Mouse (Mus musculus) CH12F3 (cell line): ENCODE data around the gene Crlf2.

Experiments used
- in situ Hi-C: fragments of 300-500 bp; cut with MboI; formaldehyde crosslinking; loops from 2 replicates; pipeline ENCODE4 v1.14.3; 2020; ENCODE audit warnings: low sequenced_read_pairs

Gene Crlf2

DNA sequence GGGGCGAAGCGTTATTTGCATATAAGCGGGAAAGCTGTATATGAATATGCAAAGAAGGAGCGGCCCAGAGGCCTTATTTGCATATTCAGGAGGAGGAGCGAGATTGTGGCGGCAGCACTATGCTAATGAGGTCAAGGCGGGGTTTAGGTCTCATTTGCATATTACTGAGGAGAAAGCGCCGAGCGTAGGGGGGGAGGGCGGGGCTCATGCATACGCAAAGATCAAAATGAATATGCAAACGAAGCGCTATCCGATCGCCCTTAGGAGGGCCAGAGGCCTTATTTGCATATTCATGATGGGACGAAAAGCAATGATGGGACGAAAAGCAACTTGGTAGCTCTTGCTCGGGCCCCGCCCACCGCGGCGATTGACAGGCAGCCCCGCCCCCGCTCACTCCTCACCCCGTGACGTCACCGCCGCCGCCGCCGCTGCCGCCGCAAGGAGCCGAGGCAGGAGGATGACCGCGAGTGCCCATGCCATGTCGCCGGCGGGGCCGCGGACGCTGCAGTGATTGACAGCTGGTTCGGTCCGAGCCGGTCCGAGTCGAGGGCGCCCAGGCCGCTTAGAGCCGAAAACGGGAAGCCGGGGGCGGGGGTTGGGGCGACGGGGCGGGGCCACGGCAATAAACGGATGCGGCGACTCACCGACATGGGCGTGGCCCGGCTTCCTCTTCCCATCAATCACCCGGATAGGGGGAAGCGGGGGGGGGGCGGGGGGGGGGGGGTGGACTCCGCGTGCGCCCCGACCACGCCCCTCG, at the start of gene Crlf2:
TSS of gene Crlf2 (minus strand) at position 590 of the 757 bp plus-strand sequence.
- in situ Hi-C loops: no loop called here

DNA sequence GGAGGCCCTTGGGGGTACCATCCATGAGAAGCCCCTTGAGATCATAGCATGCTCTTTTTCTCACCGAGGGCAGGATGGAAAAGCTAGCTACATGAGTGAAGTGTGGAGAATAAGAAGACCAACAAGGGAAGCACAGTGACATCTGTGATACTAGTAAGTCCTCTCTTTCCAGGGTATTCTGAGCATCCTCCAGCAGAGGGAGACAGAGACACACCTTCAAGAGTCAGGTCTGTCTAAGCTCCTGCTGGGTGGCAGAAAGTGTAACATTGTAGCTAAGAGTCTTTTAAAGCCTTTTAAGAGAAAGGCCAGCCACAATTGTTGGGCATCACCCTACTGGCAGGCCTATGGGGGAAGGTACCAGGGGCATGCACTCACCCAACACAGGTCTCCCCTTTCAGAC, 43.8 kb upstream of the Crlf2 start:
- in situ Hi-C loops: no loop called here

DNA sequence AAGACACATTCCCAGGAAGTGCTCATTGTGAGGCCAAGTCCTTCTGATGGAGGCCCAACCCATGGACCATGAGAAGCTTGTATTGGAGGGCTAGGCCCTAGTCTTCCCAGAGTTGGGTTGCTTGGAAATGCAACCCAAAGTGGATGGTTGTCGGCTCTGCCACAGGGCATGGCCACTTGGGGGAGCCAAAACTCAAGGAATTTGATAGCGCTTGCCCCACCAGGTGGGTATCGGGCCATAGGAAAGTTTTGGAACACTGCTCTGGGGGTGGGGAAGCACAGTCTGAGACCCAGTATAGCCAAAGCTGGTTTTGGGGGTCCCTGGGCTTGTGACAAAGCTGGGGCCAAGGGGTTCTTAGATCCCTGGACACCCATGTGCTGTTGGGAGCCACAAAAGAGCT, 42.3 kb upstream of the Crlf2 start:
- in situ Hi-C loops: no loop called here

DNA sequence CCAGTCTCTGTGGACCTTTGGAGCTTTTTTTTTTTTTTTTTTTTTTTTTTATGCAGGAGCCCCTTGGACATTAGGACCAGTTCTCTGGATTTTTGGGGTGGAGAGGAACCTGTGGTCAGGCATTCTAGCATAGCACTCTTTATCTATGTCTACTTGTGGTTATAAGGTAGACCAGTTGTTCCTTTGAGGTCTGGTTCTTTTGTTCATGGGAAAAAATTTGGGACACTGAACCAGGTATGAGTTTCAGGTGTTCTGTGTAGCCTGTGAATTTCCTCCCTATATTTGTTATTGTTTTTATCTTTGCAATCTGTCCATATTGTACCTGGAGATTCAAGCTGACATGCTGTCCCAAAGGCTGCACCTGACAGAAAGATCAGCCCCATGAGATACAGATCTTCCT, 40.1 kb upstream of the Crlf2 start:
- in situ Hi-C loops: loop anchor here (10.0 kb wide), 1 partner anchor 94 kb away; no protein-coding TSS in a partner anchor

DNA sequence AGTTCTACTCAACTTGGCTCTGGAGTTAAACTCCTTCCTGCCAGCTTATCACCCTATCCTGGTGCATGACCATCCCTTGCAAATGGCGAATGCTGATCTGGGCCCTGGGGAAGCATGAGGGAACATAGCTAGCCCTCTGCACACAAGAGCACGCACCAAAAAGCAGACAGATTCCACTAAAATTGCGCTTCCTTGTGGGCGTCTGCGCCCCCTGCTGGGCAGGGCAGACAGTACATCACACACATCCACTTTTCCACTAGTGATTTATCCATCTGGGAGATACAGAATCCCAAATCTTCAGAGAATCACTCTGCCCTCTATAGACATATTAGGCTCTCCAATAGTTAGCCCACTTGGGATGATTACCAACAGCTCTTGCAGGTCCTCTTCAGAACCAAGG, 37.9 kb upstream of the Crlf2 start:
- in situ Hi-C loops: loop anchor here (10.0 kb wide), 1 partner anchor 92 kb away; no protein-coding TSS in a partner anchor

DNA sequence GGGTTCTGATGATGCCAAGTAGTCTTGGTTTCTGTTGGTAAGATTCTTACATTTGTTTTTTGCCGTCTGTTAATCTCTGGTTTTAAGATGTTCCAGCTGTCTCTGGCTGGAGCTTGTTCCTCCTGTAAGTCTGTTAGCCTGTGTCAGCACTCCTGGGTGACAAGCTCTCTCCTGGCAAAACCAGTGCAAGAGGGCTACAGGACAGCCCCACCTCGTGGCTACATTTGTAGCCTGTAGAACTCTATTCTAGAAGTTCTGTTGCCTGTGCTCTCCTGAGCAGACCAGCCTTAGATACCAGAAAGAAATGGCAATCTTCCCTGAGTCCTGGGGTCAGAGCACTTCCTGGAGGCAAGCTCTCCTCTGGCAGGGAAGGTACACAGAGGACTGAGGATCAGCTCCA, 4.0 kb upstream of the Crlf2 start:
- in situ Hi-C loops: no loop called here

DNA sequence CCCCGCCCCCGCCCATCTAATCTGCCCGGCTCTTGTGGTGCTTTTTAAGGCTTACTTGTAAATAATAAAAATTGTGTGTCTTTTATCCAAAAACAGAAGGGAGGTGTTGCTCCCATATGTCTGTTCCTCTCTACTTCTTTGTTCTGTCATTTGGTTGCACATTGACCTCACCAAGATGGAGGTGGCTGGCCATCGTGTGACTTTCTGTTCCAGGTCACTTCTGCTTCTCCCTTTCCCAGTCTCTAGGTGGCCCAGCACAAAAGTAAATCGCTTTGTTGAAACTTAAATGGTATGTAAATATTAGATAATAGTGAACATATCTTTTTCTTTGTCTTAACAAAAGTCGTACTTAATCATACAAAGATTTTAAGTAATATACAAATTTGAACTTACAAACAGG, 398 bp upstream of the Crlf2 start:
- in situ Hi-C loops: no loop called here

DNA sequence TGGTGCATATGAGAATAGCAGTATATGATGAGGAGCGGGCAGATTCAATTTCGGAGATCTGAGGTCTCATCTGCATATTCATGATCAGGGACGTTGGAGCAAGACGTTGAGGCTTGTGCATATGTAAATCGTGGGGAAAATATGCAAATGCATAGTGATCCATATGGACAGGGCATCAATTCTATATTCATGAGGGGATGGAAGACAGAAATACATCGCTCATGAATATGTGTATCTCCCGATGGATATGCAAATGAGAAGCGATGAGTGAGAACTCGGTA, 730 bp downstream of the Crlf2 start:
- in situ Hi-C loops: no loop called here

DNA sequence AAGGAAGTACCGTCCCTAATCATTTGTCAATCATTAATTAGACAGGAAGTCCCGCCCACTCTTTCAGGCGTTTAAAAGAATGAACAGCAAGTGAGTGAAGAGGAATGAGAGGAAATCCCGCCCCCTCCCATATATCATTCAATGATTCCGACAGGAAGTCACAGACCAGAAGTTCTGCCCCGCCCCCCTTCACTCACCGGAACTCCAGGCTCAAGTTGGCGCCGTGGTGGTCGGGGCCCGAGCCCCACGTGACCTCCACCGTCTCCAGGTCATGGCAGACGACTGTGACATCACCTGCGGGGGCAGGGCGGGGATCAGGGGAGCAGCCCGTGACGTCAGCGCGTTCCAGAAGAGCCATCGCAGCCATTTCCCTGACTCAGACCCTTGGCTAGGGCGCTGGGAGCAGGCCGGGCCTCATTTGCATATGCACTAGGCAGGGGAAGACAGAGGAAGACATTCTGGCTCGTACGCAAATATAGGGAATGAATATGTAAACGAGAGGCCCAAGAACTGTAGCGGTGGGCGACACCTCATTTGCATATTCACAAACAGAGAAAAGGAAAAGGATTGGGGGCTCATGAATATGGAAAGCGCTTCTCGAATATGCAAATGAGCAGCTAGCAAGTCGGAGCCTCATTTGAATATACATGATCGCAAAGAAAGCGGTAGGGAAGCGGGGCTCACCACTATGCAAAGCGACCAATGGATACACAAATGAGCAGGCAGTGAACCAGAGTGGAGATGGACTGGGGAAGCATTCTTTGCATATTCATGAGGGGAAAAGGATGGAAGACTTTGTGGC, 1.3 kb downstream of the Crlf2 start:
- in situ Hi-C loops: no loop called here

DNA sequence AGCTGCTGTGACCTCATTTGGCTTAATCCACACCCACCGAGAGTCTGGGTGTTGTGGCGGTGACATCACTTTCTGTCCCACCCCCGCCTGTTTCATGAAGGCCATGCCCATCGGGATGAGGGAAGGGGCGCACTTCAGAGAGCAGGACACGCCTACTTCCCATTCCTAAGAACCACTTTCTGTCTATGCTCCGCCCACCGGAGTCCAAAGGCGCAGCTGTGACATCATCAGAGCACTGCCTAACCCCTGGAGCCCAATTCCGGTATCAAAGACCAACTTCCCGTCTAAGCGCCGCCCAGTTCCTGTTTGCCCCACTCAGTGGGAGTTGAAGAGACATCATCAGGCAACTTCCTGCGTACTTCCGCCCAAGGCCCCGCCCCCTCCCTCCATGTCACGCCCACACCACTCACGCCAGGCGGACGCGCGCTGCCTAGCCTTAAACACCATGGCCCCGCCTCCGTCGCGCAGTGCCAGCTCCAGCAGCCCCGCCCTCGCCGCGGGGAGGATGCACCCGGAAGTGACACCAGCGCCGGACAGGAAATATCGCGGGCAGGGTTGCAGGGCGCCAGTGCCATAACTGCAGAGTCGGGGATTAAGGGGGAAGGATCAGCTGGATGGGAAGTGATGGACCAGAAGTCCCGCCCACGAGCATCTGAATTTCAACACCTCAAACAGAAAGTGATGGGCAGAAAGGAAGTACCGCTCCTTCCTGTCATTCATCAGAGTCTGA, 2.0 kb downstream of the Crlf2 start:
- in situ Hi-C loops: no loop called here

DNA sequence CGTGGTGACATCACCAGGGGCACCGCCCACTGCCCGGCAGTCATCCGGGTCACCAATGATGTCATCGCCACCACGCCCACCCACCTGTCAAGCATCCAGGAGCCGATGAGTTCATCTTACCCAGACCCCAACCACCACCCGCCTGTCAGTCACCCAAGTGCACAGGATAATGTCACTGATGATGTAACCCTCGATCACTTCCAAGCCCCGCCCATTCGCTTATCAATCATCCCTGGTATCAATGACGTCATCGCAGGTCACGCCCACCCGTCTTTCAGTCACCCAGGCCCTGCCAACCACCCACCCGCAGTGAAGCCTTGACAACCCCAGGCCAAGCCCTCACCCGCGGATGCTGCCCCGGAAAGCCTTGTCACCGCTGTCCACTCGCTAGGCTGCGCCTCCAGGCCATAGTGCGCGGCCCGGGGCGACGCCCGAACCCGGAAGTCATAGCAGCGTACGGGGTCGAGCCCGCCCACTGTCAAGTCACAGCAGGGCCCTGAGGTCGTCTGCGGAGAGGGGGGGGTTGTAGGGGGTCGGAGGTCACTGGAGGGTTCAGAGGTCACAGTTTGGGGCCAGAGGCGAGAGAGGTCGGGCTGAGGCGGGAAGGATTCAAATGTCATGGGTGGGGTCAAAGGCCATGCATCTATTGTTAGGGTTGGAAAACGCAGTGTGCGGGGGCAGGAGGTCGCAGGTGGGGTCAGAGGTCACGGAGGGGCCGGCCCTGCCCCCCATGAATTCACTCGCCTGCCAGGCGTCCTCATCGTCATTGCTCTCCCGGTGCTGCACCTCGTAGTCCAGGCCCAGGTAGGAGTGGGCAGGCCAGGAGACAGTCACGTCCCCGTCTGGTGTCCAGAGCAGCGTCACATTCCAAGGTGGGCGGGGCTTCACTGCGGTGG, 2.9 kb downstream of the Crlf2 start:
- in situ Hi-C loops: no loop called here

DNA sequence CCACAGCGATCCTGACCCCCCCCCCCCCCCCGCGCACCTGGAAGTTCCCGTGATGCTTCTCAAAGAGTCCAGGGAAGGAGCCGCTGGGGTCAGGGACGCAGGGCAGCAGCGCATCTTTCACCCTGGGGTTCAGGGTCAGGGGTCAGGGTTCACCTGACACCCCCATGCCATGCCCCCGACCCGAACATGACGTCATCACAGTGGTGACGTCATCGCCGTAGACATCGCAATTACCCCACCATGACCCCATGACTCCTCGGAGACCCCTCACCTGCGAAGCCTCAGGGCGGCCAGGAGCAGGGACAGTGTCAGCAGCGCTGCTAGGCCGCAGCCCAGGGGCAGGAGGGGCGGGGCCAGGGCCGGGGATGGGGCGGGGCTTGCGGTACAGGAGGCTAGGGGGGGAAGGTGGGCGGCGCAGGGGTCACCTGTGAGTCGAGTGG, 3.5 kb downstream of the Crlf2 start:
- in situ Hi-C loops: no loop called here

DNA sequence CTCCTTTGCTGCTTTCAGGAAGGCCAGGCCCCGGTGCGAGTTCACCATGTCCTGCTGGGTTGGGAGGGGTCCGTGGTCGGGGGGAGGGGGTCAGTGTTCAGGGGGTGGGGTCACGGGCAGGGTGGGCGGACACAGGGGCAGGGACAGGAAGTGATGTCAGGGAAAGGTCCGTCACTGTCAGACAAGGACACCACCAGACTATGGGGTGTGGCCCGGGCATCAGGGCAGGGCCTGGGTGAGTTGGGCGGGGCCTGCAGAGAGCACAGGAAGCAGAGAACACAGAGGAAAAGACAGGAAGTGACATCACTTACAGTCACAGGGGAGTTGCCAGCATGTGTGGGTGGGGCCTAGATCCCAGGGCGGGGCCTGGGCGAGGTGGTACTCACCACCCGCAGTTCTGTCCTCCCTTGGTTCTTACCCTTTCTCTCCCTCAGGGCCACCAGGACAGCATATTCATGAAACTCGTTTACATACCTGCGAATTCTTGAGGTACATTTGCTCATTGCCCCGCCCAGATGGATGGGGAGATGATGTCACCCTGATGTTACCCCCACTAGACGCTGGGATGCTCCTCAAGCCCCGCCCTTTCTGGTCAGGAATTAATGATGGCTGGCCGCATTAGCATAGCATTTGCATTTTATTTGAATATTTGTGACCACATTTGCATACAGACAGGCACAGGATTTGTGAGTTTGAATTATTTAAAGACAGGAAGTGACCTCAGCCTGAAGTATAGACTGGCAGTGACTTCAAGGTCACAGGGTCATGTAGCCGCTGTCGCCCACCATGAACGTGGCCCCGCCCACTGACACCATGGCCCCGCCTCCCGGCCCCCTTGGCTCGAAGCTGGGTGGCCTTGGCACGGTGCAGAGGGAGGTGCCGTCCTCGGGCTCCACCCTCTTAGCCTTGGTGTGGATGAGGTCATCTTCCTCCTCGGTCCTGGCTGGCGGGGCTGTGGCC, 4.4 kb downstream of the Crlf2 start:
- in situ Hi-C loops: no loop called here

DNA sequence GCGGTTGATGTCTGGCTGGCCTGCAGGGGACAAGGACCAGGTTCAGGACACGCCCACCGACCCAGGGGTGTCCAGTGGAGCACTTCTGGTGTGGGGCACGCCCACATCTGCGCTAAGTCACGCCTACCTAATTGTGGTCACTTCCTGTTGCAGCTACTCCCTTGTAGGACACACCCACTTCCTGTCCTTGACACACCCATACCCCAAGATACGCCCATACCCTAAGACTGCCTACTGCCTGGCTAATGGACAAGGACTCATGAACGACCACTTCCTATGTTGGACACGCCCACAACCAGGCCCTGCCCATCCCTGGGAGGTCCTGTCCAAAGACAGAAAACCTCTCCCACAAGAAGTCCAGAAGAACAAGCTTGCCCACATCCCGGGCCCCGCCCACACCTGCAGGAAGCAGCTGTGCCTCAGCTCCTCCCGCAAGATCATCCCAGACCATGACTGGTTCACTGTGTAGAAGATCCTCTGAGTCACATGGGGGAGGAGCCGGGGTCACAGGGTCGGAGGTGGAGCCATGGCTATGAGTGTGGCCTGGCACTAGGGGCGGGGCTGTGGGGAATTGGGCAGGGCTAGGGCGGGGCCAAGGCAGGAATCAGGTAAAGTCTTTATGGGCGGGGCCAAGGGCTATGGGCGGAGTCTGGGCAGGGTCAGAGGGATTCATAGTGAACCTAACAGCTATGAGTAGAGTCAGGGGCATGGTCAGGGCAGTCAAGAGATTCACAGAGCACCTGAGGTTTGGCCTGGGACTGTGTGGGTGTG, 5.4 kb downstream of the Crlf2 start:
- in situ Hi-C loops: no loop called here

DNA sequence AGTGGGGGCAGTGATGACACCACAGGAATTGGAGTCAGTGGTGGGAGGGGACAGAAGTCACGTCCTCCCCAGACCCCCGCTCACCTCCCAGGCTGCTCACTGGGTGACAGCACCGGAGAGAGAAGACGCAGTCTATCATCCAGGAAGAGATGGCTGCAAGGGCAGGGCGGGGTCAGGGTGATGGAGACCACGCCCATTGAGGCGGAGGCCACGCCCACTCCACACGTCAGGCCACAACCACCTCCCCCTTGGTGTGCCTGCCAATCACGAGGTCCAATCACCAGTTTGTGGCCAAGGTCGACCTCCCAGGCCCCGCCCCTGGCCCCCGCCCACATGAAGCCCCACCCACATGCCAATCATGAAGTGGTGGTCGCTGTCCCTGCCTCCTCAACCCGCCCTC, 6.3 kb downstream of the Crlf2 start:
- in situ Hi-C loops: no loop called here

DNA sequence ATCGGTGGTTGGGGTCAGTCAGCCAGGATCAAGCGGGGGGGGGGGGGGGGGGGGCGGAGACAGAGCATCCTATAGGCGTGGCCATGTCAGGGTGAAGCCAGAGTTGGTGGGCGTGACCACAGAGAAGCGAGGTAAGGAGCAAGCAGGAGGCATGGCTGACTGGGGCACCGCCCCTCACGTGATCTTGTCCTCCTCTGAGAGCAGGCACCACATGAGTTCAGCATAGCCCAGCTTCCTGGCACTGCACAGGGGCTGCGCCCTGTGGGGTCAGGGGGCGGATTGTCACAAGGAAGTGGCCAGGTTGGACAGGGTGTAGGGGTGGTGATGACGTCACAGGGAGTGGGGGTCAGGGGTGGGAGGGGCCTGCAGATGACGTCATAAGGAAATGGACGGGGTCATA, 6.7 kb downstream of the Crlf2 start:
- in situ Hi-C loops: no loop called here

DNA sequence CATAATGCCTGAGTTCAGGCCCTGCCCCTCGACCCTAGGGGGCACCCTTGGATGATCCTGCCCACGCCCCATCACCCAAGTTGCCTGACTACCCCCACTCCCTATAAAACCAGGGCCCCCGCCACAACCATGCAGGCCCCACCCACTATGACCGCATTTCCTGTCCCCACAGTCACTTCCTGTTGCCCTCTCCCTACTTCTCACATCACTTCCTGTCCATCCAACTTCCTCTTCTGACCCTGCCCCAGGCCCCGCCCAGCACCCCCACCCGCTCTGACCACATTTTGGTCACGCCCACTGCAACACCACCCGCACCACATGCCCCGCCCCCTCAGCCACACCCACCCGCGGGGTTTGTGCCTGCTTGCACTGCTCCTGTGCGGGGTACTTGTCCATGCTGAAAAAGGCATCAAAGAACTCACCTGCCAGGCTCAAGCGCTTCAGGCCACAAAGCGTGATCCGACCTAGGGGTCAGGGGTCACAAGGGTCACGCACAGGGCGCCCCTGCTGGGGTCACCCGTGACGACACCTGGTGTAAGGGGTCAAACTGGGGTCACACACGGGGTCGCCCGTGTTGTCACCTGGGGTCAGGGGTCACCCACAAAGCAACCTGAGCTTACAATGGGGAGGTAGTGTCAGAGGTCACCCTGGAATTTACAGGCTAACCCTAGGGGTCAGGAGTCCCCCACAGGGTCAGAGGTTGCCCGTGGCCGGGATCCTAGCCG, 7.6 kb downstream of the Crlf2 start:
- in situ Hi-C loops: no loop called here

DNA sequence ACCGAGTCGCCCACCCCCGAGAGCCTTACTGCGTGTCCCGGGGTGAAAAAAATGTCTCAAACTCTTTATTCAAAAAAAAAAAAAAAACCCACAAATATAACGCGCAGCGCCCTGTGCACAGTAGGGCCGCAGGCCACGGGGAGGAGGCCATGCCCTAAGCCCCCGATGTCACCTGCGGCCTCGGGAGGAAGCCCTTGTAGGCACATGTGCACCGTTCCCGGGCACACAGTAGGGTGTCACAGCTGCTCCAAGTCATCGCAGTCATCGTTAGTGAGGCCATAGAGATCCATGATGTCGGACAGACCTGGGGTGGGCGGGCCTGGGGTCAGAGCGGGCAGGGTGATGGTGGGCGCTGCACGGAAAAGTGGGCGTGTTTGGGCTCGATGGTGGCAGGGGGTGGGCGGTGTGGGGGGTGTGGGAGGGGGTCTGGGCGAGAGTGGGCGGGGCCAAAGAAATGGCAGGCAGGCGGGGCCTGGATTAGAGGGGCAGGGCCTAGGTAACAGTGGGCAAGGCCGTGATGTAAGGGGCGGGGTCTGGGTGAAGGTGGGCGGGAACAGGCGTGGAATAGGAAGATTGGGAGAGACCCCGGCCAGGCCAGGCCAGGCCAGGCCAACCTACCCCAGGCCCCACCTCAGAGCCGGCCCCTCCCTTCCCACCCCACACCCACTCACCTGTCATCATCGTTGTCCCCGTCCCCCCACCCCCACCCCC, 8.4 kb downstream of the Crlf2 start:
- in situ Hi-C loops: no loop called here
